Mouse (Mus musculus): ENCODE results near the gene Erbb2. TPM values are rescaled to one million over a fixed set of nuclear protein-coding genes. Genes with fewer than 3 reads are reported as not detected.

Erbb2 gene
- polyA plus RNA-seq, 1 experiment from 2014 or later = 47.4 TPM

DNA sequence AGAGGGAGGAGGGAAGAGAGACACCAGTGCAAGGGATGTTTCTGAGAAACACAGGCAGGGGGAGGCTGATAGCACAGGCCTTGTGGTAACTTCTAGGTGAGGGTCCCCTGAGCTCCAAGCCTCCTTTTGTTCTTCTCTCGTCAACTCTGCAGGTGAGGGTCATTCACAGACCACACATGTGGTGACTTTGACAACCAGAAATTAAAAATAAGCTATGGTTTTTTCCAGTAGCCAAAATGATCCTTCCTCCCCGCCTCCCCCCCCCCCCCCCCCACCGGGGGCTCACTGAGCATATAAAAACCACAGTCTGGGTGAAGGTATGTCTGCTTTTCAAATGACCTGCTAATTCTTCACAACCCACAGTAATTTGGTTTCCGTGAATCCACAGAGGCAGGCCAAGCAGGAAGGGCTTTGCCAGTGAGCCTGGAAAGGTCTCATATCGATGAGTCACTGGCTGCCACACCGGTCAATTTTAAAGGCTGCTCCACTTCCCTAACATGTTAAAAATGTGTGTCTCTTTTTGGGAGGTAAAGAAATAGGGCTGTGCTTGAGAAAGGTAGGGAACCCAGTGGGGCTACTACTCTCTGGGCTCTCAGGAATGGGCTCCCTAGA lies 48.9 kb downstream of the Erbb2 start:
- ATAC-seq (ENCODE audit: insufficient number of reproducible peaks, insufficient read depth, low FRiP score, low TSS enrichment) = no peak
- WGBS = 66% methylated on average over 6 of the region's 6 CpGs
- H3K27me3 ChIP-seq = peaks cover 47% of the 10 kb centered on the region
- H3K4me1 ChIP-seq = 0 out of 2 replicates have a peak, but pooled peaks cover 5% of the 10 kb centered on the region
- no peaks in the 10 kb centered on the region for H3K9me3 ChIP-seq
- no peak overlapping the region for H3K4me2 ChIP-seq (replicated peaks)
- no peak overlapping the region for H3K27ac ChIP-seq
- no peak overlapping the region for H3K4me3 ChIP-seq
- no peak overlapping the region for H3K9ac ChIP-seq
- no peaks in the 10 kb centered on the region for H3K36me3 ChIP-seq

DNA sequence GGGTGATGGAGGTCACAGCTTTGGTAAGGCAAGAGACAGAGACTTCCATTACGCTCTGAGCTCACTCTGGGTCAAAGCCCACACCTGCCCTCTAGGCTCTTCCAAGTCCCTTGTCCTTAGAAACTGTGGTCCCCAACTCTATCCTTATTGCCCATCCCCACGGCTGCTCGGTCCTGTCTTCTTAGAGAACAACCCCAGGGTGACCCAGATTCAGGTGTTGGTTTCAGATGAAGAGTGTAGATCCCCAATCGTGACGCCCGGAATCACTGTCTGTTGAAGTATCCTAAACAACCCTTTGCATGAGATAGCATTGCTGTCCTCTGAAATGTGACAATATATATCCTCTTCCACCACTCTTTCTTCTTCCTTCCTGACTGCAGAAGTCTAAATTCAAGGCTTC lies 50.0 kb downstream of the Erbb2 start:
- Histone ChIP-seq H3K4me1 (0 out of 2 replicates have a peak, but pooled peaks cover 2% of the 10 kb centered on the region), H3K9me3 (no peaks in the 10 kb centered on the region), H3K9ac (no peak overlapping the region), H3K4me2 (replicated peaks) (no peak overlapping the region), H3K27me3 (peaks cover 47% of the 10 kb centered on the region), H3K36me3 (no peaks in the 10 kb centered on the region), H3K27ac (no peak overlapping the region), H3K4me3 (no peak overlapping the region)
- 91% methylated on average over 6 of the region's 6 CpGs for WGBS
- no peak for ATAC-seq (ENCODE audit: insufficient number of reproducible peaks, insufficient read depth, low FRiP score, low TSS enrichment)

DNA sequence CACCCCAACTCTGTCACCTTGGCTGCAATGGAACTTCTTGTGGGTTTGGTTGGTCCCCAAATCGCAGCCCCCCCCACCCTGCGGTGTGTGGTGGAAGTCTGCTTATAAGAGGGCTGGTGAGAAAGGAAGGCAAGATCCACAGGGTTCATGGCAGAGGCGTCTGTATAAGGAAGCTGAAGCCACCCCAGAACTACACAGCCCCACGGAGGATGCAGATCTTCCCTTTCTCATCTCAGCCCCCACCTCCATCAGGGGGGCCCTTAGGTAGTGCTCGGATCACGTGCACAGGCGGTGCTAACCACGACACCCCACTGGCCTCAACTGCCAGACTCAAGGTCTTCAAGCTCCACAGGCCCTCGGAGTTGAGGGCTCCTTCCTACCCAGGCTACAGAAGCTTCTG lies 51.6 kb downstream of the Erbb2 start:
- Histone ChIP-seq H3K27ac (no peak overlapping the region), H3K4me2 (replicated peaks) (no peak overlapping the region), H3K9ac (no peak overlapping the region), H3K36me3 (no peaks in the 10 kb centered on the region), H3K9me3 (no peaks in the 10 kb centered on the region), H3K4me3 (no peak overlapping the region), H3K27me3 (peaks cover 35% of the 10 kb centered on the region), H3K4me1 (no peaks in the 10 kb centered on the region)
- WGBS = 86% methylated on average over 9 of the region's 9 CpGs
- no peak for ATAC-seq (ENCODE audit: insufficient number of reproducible peaks, insufficient read depth, low FRiP score, low TSS enrichment)

DNA sequence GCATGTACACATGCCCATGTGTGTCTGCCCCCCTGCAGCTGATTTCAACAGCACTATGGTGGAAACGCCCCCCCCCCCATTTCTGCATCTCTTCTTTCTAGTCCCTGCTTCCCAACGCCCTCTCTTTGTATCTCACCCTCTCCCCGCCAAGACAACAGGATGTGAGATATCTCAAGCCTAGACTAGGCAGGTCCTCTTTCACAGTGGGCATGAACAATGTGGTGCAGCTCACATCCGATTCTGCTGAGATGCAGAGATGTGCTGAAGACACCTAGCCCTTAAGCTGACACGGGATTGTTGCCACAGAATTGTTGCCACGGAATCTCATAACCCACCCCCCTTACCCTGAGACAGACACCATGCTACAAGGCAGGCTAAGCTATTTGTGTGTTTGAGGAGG lies 52.2 kb downstream of the Erbb2 start:
- 82% methylated on average over 6 of the region's 6 CpGs for WGBS
- H3K27me3 ChIP-seq = peaks cover 29% of the 10 kb centered on the region

DNA sequence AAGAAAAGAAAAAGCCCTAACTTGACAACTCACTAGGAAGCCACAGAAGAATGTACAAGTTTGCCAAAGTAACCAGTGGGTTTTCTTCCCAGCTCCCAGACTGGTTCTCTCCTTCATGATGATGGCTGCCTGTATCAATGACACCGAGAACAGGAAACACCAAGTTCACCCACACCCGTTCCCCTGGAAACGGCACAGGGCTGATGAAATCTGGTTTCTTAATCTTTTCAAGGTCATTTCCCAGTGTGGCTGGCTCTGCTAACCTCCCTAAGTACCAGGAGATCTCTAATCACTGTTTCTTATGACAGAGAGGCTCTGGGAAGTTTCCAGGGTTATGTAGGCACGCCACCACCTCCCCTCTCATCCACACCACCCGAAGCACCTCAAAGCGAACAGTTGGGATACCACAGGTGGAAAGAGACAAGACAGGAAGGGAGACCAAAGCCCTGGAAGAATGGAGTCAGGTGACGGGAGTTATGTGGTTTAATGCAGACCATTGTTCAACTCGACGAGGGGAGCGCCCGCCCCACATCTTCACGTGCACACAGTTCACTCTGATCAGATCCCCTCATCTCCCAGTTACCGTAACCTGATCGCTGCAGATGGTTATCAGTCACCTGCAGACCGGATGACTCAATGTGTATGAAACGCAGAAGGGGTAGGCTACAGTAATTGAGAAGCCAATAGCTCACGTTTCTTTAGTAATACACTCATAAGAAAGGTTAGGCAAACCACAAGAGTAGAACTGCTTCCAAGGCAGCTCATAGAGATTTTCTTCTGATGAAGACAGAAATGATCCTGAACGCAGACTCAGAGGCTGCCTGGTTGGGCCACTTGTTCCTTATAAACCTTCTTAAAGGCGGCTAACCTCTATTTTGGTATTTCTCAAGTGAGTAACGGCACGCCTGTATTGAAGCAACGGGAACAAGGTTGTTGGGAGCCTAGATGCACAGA lies 57.8 kb downstream of the Erbb2 start:
- no peak overlapping the region for H3K9ac ChIP-seq
- H3K36me3 ChIP-seq = no peaks in the 10 kb centered on the region
- H3K4me1 ChIP-seq = peaks cover 26% of the 10 kb centered on the region
- H3K27me3 ChIP-seq = no peaks in the 10 kb centered on the region; the same call in 1 of the 2 replicates
- peak; percentile 30; the same call in 1 of the 2 replicates for ATAC-seq (ENCODE audit: insufficient number of reproducible peaks, insufficient read depth, low FRiP score, low TSS enrichment)
- 50% methylated on average over 22 of the region's 22 CpGs for WGBS
- peak overlapping the region; percentile 65 for H3K27ac ChIP-seq
- H3K4me3 ChIP-seq = no peak overlapping the region
- H3K9me3 ChIP-seq = no peaks in the 10 kb centered on the region
- H3K4me2 ChIP-seq (replicated peaks) = no peak overlapping the region

More for the DNA sequence above, 52.2 kb downstream of the Erbb2 start:
- Histone ChIP-seq H3K9me3 (no peaks in the 10 kb centered on the region), H3K36me3 (no peaks in the 10 kb centered on the region), H3K4me2 (replicated peaks) (no peak overlapping the region), H3K27ac (no peak overlapping the region), H3K4me1 (0 out of 2 replicates have a peak, but pooled peaks cover 3% of the 10 kb centered on the region), H3K4me3 (no peak overlapping the region), H3K9ac (no peak overlapping the region)
- no peak for ATAC-seq (ENCODE audit: insufficient number of reproducible peaks, insufficient read depth, low FRiP score, low TSS enrichment)

DNA sequence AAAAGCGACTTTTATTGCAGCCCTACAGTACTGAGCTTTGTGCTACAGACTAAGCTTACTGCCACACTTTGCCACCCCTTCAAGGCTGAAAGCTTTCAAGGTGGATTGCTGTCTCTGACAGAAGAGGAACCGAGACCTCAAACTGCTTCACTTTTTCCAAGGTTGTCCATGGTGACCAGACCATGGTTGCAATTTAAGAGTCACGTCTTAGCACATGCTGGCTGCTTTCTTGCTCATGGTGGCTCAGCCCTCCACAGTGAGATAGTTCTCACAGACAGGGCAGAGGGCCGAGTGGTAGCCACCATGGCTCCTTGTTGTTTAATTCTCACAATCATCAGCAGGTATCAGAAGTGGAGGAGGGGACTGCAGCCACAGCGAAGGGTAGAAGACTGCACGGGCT lies 58.5 kb downstream of the Erbb2 start:
- Histone ChIP-seq H3K4me2 (replicated peaks) (no peak overlapping the region), H3K9ac (no peak overlapping the region), H3K4me1 (peaks cover 26% of the 10 kb centered on the region), H3K27ac (peak overlapping the region; percentile 50), H3K4me3 (no peak overlapping the region), H3K27me3 (no peaks in the 10 kb centered on the region; the same call in 1 of the 2 replicates), H3K36me3 (no peaks in the 10 kb centered on the region), H3K9me3 (no peaks in the 10 kb centered on the region)
- ATAC-seq (ENCODE audit: insufficient number of reproducible peaks, insufficient read depth, low FRiP score, low TSS enrichment) = no peak
- 76% methylated on average over 6 of the region's 6 CpGs for WGBS

DNA sequence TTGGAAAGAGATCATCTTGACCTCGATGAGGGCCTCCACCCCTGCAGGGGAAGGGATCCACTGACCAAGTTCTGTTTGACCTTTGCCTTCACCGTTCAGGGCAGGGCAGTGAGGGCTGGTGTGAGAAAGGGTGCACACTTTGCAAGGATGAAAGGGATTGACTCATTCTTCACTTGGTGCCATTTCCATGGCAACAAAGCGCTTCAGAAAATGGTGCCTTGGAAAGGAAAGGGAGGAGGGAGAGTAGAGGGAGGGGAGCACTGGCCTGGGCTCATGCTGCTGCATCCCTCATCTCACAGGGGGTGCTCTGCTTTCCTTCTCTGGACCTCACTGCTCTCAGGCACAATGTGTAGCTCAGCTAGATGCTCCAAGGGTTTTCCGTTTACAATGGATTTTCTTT lies 60.4 kb downstream of the Erbb2 start:
- ATAC-seq (ENCODE audit: insufficient number of reproducible peaks, insufficient read depth, low FRiP score, low TSS enrichment) = no peak
- H3K9me3 ChIP-seq = no peaks in the 10 kb centered on the region
- no peaks in the 10 kb centered on the region for H3K36me3 ChIP-seq
- no peaks in the 10 kb centered on the region for H3K27me3 ChIP-seq
- 67% methylated on average over 4 of the region's 4 CpGs for WGBS
- H3K4me2 ChIP-seq (replicated peaks) = no peak overlapping the region
- no peak overlapping the region for H3K9ac ChIP-seq
- peaks cover 26% of the 10 kb centered on the region for H3K4me1 ChIP-seq
- no peak overlapping the region for H3K4me3 ChIP-seq
- no peak overlapping the region for H3K27ac ChIP-seq

DNA sequence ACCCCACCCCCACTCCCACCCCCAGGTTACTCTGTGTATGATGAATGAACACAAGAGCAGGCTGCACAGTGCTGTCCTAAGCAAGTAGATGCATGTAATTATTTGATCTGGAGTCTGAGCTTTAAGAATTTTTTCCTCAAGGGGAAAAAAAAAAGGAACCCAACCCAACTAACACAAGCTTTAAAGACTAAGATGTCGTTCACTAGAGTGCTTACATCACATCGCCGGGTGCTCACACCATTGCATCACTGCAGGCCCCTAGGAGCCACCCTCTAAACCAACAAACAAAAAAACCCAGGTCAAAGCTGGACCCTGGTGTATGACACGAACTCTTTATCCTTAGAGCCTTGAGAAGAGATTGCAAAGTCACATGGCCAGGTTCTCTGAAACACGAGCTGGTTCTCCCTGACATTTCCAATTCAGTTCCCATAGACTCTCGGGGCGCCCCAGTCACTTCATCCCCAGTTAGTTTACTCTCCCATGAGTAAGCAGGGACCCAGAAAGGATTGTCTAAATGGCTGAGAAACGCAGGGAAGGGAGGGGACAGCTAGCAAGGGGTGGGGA lies 61.7 kb downstream of the Erbb2 start:
- ATAC-seq (ENCODE audit: insufficient number of reproducible peaks, insufficient read depth, low FRiP score, low TSS enrichment) = no peak

DNA sequence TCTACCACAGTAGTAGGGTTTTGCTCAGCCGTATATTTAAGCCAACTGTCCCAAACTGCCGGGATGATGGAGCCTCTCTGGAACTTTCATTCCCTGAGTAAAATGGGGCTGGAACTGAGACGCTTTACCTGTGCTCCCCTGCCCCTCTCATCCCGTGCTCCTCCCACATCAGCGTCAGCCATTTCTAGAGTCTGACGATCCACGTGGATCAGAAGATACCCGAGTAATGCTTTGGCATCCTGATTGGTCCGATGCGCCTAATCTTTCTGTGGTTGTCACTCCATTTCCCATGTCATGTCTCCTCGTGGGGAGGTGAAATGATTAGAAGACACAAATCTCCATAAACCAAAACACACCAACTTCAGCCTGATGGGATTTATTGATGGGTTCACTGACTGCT lies 62.7 kb downstream of the Erbb2 start:
- H3K4me1 ChIP-seq = peaks cover 18% of the 10 kb centered on the region
- H3K4me3 ChIP-seq = no peak overlapping the region
- H3K9me3 ChIP-seq = no peaks in the 10 kb centered on the region
- no peak for ATAC-seq (ENCODE audit: insufficient number of reproducible peaks, insufficient read depth, low FRiP score, low TSS enrichment)
- 90% methylated on average over 11 of the region's 11 CpGs for WGBS
- H3K4me2 ChIP-seq (replicated peaks) = no peak overlapping the region
- no peak overlapping the region for H3K27ac ChIP-seq
- no peak overlapping the region for H3K9ac ChIP-seq
- no peaks in the 10 kb centered on the region for H3K27me3 ChIP-seq
- H3K36me3 ChIP-seq = no peaks in the 10 kb centered on the region

More for the DNA sequence above, 61.7 kb downstream of the Erbb2 start:
- H3K4me1 ChIP-seq = peaks cover 26% of the 10 kb centered on the region
- H3K27me3 ChIP-seq = no peaks in the 10 kb centered on the region
- 53% methylated on average over 8 of the region's 8 CpGs for WGBS
- H3K36me3 ChIP-seq = no peaks in the 10 kb centered on the region
- H3K27ac ChIP-seq = no peak overlapping the region
- no peak overlapping the region for H3K4me3 ChIP-seq
- no peaks in the 10 kb centered on the region for H3K9me3 ChIP-seq
- no peak overlapping the region for H3K9ac ChIP-seq
- H3K4me2 ChIP-seq (replicated peaks) = no peak overlapping the region

DNA sequence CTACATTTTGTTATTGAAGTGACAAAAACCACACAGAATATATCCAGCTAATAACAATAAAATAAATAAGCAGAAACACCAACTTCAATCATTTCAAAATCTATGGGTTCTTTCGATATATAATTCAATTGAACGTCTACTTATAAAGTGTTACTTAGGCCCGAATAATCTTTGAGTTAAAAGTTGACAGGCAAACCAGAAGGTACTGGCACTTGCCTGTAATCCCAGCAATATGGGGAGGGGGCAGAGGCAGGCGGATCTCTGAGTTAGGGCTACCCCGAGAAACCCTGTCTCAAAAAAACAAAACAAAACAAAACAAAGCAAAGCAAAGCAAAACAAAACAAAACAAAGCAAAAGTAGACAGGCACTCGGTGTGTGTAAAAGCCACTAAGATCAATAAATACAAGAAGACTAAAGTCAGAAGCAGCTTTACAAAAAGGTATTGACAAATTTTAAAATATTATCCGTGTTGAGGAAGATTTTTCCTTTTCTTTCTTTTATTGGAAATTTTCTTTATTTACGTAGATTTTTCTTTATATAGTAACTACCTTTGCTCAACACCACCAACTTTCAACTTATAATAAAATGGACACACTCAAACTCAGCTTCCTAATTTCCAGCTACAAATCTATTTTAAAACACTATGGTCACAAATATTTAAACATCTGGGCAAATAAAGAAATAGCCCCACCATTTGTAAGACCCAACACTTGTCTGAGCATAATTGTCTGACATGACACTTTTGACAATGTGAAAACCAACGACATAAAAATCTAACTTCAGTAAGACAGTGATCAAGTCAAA lies 63.6 kb downstream of the Erbb2 start:
- Histone ChIP-seq H3K4me1 (peaks cover 10% of the 10 kb centered on the region), H3K9ac (no peak overlapping the region), H3K4me3 (no peak overlapping the region), H3K27me3 (no peaks in the 10 kb centered on the region), H3K27ac (no peak overlapping the region), H3K9me3 (no peaks in the 10 kb centered on the region), H3K4me2 (replicated peaks) (no peak overlapping the region), H3K36me3 (no peaks in the 10 kb centered on the region)
- WGBS = 91% methylated on average over 9 of the region's 9 CpGs
- no peak for ATAC-seq (ENCODE audit: insufficient number of reproducible peaks, insufficient read depth, low FRiP score, low TSS enrichment)

DNA sequence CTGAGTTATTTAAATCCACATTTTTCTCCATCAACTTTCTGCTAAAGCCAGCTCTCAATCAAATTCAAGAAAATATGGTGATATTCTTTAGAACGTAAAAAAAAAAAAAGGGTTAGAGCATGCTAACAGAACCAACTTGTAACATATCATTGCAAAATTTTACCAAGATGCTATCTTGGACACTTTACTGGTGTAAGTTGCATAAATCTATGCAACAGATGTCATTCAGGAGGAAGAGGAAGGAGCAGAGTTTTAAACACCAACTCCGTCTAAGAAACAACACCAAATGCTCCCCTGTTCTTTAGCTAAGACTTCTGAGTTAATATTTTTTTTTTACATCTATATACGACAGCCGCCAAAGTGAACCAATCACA lies 64.2 kb downstream of the Erbb2 start:
- no peak overlapping the region for H3K4me2 ChIP-seq (replicated peaks)
- peaks cover 7% of the 10 kb centered on the region; the same call in 1 of the 2 replicates for H3K4me1 ChIP-seq
- no peaks in the 10 kb centered on the region for H3K27me3 ChIP-seq
- no peak overlapping the region for H3K9ac ChIP-seq
- H3K4me3 ChIP-seq = no peak overlapping the region
- no peaks in the 10 kb centered on the region for H3K36me3 ChIP-seq
- no peaks in the 10 kb centered on the region for H3K9me3 ChIP-seq
- WGBS = 75% methylated on average over 4 of the region's 4 CpGs
- ATAC-seq (ENCODE audit: insufficient number of reproducible peaks, insufficient read depth, low FRiP score, low TSS enrichment) = no peak
- H3K27ac ChIP-seq = no peak overlapping the region

All from embryonic facial prominence, embryonic 12.5 days (tissue).